Mouse (Mus musculus): Measurements from ENCODE around the gene Nr5a2. TPM values are rescaled to one million over a fixed set of nuclear protein-coding genes. Genes with fewer than 3 reads are reported as not detected.
"Not testable (repeated sequence)": the region's sequence is repeated elsewhere in the genome, so short reads cannot be mapped to it uniquely, and the experiment has no call there.

Gene Nr5a2
- total RNA-seq, 2 experiments from 2014 or later: 3.3 to 4.4 TPM

DNA sequence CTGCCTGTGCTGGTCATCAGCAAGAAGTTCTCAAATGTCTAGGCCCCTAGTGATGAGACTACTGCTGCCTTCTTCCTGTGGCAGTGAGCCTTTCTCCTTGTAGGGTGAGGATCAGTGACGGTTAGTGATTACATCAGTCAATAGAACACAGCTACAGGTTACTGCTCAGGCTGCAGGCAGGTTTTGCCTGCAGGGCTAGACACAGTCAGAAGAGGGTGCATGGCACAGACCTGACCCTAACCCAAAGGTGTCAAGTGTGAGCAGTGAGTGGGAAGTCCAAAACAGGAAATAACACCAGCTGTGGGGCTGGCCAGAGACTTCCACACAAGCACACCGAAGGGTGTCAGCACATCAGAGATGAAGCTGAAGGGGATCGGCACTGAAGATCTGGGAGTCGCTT, 101.5 kb downstream of the Nr5a2 start:
- no peak for DNase-seq
- intact Hi-C loops (cut with DNase I): no loop called here

DNA sequence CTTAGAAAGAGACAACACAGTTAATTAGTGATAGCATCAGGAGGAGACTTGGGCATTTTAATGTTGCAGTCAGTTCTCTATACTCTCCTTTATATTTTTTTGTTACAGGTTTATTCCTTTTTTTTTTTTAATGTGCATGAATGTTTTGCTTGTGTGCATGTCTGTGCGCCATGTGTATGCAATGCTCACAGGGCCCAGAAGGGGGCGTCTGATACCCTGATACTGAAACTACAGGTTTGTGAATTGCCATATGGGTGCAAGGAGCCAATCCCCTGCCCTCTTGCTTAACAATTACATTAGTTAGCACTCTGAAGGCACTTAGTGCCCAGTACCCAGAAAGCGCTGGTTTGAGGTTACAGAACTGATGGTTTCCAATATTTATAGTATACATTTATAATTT, 104.1 kb downstream of the Nr5a2 start:
- intact Hi-C loops (cut with DNase I): no loop called here
- no peak for DNase-seq

DNA sequence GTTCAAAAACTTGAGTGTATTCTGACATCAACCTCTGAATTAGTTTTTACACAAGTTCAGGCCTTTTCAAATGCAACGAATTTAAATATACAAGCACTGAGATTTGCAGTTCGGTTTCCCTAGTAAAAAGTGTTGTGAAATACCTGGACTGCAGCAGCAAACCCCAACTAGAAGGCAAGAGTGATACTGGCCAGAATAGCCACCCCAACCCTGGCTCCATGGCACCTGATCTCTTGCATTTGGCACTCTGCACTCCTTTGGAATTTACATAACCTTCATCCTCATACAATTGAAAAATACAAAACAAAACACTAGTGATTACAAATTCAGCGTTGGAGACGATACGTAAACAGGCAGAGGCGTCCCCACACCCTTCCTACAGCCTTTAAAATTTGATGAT, 111.5 kb downstream of the Nr5a2 start:
- intact Hi-C loops (cut with DNase I): no loop called here
- DNase-seq: no peak

DNA sequence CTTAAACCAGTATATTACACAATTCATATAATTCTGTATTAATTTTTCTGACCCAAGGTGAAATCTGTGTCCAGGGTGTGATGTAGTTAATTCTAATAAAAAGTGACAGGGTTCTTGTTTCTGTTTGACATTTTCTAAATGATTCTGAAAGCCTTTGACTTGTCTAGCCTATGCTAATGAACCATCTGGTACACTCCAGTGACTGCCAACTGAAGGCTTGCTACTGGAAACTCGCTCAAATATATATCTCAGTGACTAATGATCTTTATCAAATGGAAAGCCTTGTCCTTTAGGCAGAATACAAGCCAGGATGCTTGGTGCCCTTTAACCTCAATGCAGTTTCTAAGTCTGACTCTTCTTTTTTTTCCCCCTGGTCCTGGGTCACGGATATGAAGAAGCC, 114.2 kb downstream of the Nr5a2 start:
- intact Hi-C loops (cut with DNase I): no loop called here

DNA sequence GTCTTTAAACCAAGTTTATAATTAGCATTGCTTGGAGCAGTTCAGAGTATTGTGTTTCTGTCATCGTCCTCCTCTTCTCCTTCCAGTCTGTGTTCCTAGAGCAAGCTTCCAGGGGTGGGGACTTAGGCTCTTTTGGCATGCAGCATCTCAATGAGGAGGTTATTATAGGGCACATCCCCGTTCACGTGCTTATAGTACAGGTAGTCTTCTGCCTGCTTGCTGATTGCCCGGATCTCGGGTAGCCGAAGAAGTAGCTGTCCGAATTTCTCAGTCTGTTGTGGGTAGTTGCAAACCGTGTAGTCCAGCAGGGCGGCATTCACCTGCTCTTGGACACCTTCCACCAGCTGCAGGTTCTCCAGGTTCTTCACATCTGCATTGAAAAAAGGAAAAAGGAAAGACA, 114.9 kb downstream of the Nr5a2 start:
- DNase-seq: no peak
- intact Hi-C loops (cut with DNase I): loop anchor here (1.0 kb wide), 1 partner anchor 95 kb away; no protein-coding TSS in a partner anchor

More for the DNA sequence above, 114.2 kb downstream of the Nr5a2 start:
- no peak for DNase-seq

DNA sequence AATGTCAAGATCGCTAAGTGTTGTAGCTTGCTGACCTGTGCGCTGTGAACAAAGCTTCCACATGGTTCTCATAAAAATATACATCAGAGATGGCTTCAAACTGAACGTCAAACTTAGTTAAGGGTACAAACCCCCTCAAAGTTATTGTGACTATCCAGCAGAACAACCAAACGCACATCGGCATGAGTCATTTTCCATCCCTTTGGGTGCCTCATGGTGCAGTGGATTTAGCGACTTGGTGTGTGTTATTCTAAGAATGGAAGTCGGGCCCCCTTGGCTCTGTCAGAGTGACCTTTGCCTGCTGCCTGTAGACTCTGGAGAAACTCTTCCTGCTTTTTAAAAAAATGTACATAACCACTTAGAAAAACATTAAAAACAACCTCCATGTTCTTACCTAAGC, 119.7 kb downstream of the Nr5a2 start:
- DNase-seq: no peak
- intact Hi-C loops (cut with DNase I): no loop called here

DNA sequence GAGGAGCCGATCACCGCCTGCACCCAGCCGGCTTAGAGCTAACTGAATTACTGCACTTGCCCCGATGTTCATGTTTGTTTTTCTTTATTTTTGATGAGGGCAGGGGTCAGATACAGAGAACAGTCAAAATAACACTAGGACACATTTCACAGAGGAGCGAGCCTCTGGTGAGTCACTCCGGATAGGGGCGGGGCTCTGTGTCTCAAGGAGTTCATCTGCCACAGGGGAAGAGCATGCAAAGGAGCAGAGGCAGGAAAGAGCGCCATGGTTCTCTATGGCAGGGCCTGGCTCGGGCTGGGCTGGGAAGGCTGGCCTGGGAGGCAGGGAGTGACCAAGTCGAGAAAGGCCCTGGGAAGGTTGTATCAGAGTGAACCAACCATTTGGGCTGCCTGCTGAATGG, 121.0 kb downstream of the Nr5a2 start:
- intact Hi-C loops (cut with DNase I): no loop called here
- no peak for DNase-seq

DNA sequence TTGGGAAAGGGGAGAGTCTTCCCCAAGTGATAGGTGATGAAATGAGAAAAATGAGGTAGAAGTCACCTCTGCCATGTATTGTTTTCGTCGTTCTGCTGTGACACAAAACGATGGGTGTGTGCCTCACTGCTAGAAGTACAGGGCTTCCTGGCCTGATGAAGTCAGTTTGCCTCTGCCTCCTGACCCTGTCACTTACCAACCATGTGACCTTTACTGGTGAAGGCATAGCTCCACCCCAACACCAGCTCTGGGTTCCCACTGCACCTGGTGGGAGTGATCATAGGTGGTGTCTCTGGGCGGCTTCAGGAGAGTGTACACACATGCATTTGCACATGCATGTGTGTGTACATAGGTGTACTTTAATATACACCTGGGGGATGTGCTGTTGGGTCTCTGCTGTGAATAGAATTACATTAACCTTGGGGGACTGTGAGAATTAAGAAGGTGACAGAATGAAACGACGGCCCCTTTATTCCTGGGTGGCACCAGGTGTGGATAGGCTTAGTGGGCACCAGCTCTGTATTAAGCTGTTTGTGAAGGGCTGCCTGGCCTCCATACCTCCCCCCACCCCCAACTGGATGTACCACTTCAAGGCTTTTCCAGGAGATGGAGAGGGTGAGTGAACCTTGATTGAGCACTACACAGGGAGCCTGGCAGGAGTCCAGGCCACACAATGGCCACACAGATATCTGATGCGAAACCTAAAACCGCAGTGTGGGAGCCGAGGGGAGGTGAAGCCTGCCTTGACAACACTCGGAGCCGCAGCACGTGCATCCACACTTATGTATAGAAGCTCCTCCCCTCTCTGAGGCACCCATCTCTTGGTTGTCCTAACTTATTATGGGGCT, 127.7 kb downstream of the Nr5a2 start:
- DNase-seq: no peak
- intact Hi-C loops (cut with DNase I): no loop called here

DNA sequence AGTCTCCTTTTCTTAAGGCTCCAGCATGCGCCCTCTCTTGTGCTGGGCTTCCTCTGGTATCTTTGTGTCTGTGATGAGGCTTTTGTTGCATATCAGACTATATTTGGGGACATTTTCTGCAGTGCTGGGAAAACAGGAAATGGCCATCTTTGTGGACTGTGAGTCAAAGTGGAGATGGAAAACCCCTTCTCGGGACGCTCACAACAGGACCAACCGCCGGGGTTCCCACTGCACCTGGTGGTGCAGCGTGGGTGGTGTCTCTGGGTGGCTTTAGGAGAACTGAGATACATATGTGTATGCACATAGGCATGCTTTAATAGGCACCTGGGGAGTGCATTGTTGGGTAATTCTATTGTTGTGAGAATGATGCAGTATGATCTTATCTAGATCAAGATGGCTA, 129.3 kb downstream of the Nr5a2 start:
- DNase-seq: no peak
- intact Hi-C loops (cut with DNase I): loop anchor here (1.0 kb wide), 1 partner anchor 390 kb away; no protein-coding TSS in a partner anchor

DNA sequence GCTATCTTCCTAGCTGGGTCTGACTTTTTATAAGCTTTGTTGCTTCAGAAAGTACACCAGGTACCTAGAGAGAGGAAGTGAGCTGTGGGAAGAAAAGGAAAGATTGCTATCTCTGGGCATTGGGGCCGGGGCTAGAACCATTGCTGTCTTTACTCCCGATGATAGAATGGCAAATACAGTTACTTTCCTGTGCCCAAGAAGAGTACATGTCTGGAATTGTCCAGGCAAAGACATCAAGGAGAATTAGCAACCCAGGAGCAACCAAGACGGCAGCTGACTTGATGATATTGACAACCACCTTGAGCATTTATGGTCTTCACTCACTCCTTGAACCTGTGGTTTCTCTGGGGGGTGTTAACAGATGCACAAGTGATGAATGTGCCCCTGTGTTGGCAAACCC, 130.3 kb downstream of the Nr5a2 start:
- intact Hi-C loops (cut with DNase I): no loop called here
- no peak for DNase-seq

DNA sequence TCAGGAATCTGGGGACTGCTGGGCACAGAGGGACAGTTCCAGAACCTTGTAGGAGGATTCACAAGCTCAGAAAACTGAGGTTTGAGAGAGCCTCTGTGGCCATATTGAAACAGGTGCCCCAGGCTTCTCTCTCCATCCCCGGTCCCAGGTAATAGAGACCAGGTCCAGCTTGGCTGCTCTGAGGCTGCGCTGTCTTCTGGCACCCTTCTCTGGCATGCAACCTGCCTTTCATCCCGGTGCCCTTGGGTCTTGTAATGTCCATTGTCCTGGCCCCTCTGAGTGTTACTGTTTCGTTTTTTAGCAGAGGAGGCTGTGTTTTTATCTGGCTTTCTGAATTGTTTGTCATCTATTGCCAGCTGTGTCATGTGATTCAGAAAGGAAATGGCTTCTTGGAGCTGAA, 136.4 kb downstream of the Nr5a2 start:
- DNase-seq: no peak
- intact Hi-C loops (cut with DNase I): no loop called here

DNA sequence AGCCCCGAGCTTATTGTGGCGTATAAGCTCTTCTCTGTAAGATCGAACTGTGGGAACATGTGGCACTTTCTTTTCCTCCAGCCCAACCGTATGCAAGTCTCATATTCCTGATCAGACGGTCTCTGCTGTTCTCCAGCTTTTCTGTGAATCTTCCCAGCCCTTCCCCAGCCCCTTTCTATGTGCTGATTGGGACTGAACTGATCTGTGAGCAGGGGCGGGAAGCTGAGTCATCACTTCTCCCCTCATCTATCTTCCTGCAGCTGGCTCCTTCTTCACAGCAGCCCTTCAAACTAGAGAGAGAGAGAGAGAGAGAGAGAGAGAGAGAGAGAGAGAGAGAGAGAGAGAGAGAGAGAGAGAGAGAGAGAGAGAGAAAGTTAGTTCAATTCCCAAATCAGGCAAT, 159.6 kb downstream of the Nr5a2 start:
- intact Hi-C loops (cut with DNase I): no loop called here

DNA sequence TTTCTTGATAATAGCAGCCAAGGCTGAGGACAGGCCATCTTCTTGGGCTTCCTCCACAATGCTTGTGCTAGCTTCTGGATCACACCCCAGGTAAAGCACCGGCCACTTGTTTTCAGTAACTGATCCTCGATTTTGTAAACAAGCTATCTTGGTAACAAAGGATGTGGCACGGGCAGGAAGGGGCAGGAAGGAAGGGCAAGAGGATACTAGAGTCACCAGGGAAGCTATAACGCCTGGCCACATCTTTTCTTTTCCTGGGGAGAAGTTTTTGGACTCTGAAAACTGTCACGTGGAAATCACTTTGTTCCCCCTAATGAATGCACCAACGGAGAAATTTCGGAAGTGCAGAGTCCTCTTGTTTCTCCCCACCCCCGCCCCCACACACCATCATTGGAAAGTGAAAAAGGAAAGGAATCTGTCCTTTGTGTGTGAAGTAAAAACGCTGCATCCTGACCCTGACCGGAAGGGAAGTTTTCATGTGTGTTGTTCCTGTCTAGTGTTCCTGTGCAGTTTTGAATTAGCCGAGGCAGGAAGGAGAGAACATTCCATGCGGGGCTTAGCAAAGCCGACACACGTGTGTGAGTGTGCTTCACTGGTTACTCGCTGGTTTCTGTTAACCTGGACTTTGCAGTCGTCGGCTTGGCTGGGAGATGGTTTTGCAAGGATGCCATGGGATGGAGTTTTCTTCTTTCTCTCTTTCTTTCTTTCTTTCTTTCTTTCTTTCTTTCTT, 163.7 kb downstream of the Nr5a2 start:
- intact Hi-C loops (cut with DNase I): no loop called here
- DNase-seq: peak in 1 of 2 experiments; percentile 18

More for the DNA sequence above, 159.6 kb downstream of the Nr5a2 start:
- no peak for DNase-seq

DNA sequence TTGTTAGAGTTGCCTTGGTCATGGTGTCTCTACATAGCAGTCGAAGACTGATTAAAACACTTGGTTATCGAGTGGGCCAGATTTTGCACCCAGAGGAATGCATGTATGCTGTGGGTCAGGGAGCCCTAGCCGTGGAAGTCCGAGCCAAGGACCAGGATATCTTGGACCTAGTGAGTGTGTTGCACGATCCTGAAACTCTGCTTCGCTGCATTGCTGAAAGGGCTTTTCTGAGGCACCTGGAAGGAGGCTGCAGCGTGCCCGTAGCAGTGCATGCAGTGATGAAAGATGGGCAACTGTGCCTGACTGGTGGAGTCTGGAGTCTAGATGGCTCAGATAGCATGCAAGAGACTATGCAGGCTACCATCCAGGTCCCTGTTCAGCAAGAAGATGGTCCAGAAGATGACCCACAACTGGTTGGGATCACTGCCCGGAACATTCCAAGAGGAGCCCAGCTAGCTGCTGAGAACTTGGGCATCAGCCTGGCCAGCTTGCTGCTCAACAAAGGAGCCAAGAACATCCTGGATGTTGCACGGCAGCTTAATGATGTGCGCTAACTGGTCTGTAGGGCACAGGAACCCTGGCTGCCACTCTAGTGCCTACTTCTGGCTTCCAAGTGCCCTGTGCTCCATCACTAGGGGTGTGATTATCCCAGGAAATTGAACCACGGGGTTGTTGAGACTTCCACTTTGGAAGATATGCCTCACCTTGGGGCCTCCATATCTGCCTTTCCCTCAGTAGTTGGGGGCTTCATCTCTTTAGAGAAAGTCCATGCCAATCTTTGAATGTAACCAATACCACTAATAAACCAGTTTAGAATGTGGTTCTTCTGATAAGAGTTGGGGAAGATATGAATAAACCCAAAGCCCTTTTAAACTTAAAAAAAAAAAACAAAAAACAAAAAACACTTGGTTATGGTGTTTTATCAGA, 167.0 kb downstream of the Nr5a2 start:
- intact Hi-C loops (cut with DNase I): not testable (repeated sequence)

More for the DNA sequence above, 167.0 kb downstream of the Nr5a2 start:
- DNase-seq: not testable (repeated sequence)

Measured in heart, postnatal 10 days (tissue).